Mouse (Mus musculus): ENCODE data around the gene Poc1b.

- no peak for TF ChIP-seq POLR2A (IDR thresholded peaks at IDR 0.05; ENCODE audit: insufficient read length, low read depth)
- TF ChIP-seq USF1 (IDR thresholded peaks at IDR 0.05; ENCODE audit: low read depth): no peak
- TF ChIP-seq TCF12 (IDR thresholded peaks at IDR 0.05; ENCODE audit: insufficient read depth, poor library complexity, severe bottlenecking): no peak
- no peak for TF ChIP-seq CEBPB (IDR thresholded peaks at IDR 0.05; ENCODE audit: insufficient read depth, poor library complexity, severe bottlenecking)
- no peak for TF ChIP-seq SRF (IDR thresholded peaks at IDR 0.05; ENCODE audit: control insufficient read depth, insufficient read length, low read depth)
- no peak for TF ChIP-seq MAX (IDR thresholded peaks at IDR 0.05; ENCODE audit: low read depth)
- no peak for TF ChIP-seq POLR2AphosphoS2 (IDR thresholded peaks at IDR 0.05; ENCODE audit: insufficient read length, low read depth)
- TF ChIP-seq MYOD1 (IDR thresholded peaks at IDR 0.05; ENCODE audit: control insufficient read depth in 1 of 3, insufficient read length in 2 of 3, low read depth in 2 of 3): no peak
- TF ChIP-seq MYOG (IDR thresholded peaks at IDR 0.05; ENCODE audit: control insufficient read depth in 1 of 3, insufficient read depth in 1 of 3, insufficient read length in 2 of 3, low read depth in 2 of 3): no peak
- no peak for TF ChIP-seq E2F4 (IDR thresholded peaks at IDR 0.05; ENCODE audit: insufficient read depth)
Observed at GRCm38 (mm10) chr10:99126225-99126624, 19.4 kb downstream of the Poc1b start, which contains the start of gene Phxr2.

Measured in myocyte (in vitro differentiated cells).